Mouse (Mus musculus): Measurements from ENCODE around the gene Psmg1.

- TF ChIP-seq POLR2A (IDR thresholded peaks at IDR 0.05; ENCODE audit: borderline replicate concordance, extremely low read depth, insufficient read depth, insufficient read length, poor library complexity, severe bottlenecking) (no peak), CTCF (IDR thresholded peaks at IDR 0.05; ENCODE audit: borderline replicate concordance, extremely low read depth, insufficient read depth, insufficient read length) (no peak)
Measured at GRCm38 (mm10) chr16:95958080-95958479, 32.7 kb downstream of the Psmg1 start.

All from brain, embryonic 14.5 days (tissue).